Mouse (Mus musculus): ENCODE measurements around the gene Atf5.

DNA sequence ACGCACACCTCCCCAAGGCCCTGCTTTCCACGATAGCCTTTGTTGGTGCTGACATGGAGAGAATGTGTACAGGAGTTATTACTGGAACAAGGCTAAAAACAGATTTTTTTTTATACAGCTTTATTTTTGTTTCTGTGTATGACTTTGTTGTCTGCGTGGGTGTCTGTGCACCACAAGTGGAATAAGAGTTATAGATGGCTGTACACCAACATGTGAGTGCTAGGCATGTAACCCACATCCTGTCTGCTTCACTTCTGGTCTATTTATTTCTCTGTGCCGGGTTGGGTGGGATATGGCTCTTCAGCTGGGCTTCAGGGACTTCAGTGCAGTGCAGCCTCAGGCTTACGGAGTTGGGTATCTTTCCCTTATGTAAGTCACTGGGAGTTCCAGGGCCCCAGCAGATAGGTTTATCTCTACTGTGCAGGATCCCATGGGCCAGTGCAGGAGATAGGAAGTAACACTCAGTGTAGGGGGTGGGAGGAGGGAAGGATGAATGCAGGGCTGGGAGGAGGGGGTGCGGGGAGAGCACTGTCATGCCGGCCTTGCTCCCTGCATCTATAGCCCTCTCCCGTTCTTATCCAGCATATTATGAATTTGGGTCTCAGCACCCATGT lies 43.8 kb downstream of the Atf5 start:
- no peak for TF ChIP-seq NELFE (IDR thresholded peaks at IDR 0.05; ENCODE audit: low read depth, low read length)
- TF ChIP-seq UBTF (IDR thresholded peaks at IDR 0.05; ENCODE audit: low read depth, low read length) = no peak
- no peak for TF ChIP-seq GABPA (IDR thresholded peaks at IDR 0.05; ENCODE audit: insufficient replicate concordance, low read depth, low read length)
- no peak for TF ChIP-seq CTCF (conservative IDR thresholded peaks at IDR 0.05 in 1 of 2, IDR thresholded peaks at IDR 0.05 in 1 of 2; ENCODE audit: low read depth in 2 of 2, low read length in 2 of 2)
- no peak for TF ChIP-seq POLR2A (IDR thresholded peaks at IDR 0.05; ENCODE audit: low read depth, low read length)
- no peak for TF ChIP-seq MAZ (IDR thresholded peaks at IDR 0.05; ENCODE audit: low read depth, low read length)
- no peak for TF ChIP-seq EP300 (IDR thresholded peaks at IDR 0.05; ENCODE audit: low read length)
- TF ChIP-seq IRF4 (IDR thresholded peaks at IDR 0.05; ENCODE audit: low read depth, low read length) = no peak
- no peak for TF ChIP-seq MXI1 (IDR thresholded peaks at IDR 0.05; ENCODE audit: low read depth, low read length)
- TF ChIP-seq SIN3A (IDR thresholded peaks at IDR 0.05; ENCODE audit: low read length) = no peak

All from CH12.LX (cell line).